ENCODE assay signal across 7 mouse cellular contexts in genomic region chrY:43772246-43772645, GRCm38 (mm10).
DNase-seq lines count a peak whose midpoint lies in the region; TF ChIP-seq lines count a peak whose summit lies in the region.
"Not testable (repeated sequence)": the region's sequence is repeated elsewhere in the genome, so short reads cannot be mapped to it uniquely, and the experiment has no call there.

No protein-coding gene starts in this region.

- 85% methylated on average over 11 of the region's 16 CpGs for WGBS in cerebellum, adult 2 months
- WGBS in lung, adult 2 months, result 92% methylated on average over 5 of the region's 16 CpGs

- peak; percentile 1 to 7 for DNase-seq in cerebellum, adult 2 months
- DNase-seq in gastrocnemius, adult 2 months, result peak; percentile 1
- peak; percentile 1 to 2 for DNase-seq in heart, postnatal 36 days
- DNase-seq in layer of hippocampus, adult 9-11 months, result peak; percentile 1
- DNase-seq in lung, adult 2 months, result peak; percentile 2
- peak; percentile 11 to 17 for DNase-seq in right cerebral cortex, postnatal 10 days (ENCODE audit: low spot score in 2 of 2)
- peak; percentile 3 for DNase-seq in thymus, postnatal 14 days

- intact Hi-C loops in gastrocnemius, adult 2 months (cut with DNase I); heart, postnatal 36 days (cut with DNase I): not testable (repeated sequence)

- H3K4me1 ChIP-seq in cerebellum, adult 2 months (ENCODE audit: control insufficient read depth, insufficient read depth, low read length); lung, adult 2 months (ENCODE audit: control insufficient read depth, insufficient read depth, low read length): not testable (repeated sequence)

- not testable (repeated sequence) for H3K27ac ChIP-seq in cerebellum, adult 2 months (ENCODE audit: insufficient read depth, low read length); gastrocnemius, adult 2 months

- H3K4me3 ChIP-seq in cerebellum, adult 2 months (replicated peaks; ENCODE audit: insufficient read depth, low read depth, low read length); gastrocnemius, adult 2 months; lung, adult 2 months (replicated peaks; ENCODE audit: extremely low read depth, low read depth, low read length): not testable (repeated sequence)

- not testable (repeated sequence) for TF ChIP-seq CTCF in cerebellum, adult 2 months (IDR thresholded peaks at IDR 0.05; ENCODE audit: borderline replicate concordance, insufficient read depth, low read depth, low read length); gastrocnemius, adult 2 months (IDR thresholded peaks at IDR 0.05); lung, adult 2 months (IDR thresholded peaks at IDR 0.05; ENCODE audit: insufficient read depth, low read length)

- not testable (repeated sequence) for TF ChIP-seq POLR2A in cerebellum, adult 2 months (IDR thresholded peaks at IDR 0.05; ENCODE audit: borderline replicate concordance, insufficient read depth, low read length); lung, adult 2 months (IDR thresholded peaks at IDR 0.05; ENCODE audit: borderline replicate concordance, extremely low read depth, low read depth, low read length)

- H3K27me3 ChIP-seq in cerebellum, adult 2 months (ENCODE audit: control insufficient read depth, insufficient read depth, low read length), result not testable (repeated sequence)
